Mouse (Mus musculus) liver, postnatal 0 days (tissue): ENCODE measurements around the gene Appl2.

Source experiments
- CTCF ChIP-seq: sonication (generic); IDR thresholded peaks from 2 replicates; pipeline ENCODE4 v1.5.1; 2016; ENCODE audit warnings: antibody characterized with exemption, low read depth
- EP300 ChIP-seq: IDR thresholded peaks from 2 replicates; pipeline ENCODE4 v1.6.1; 2016; ENCODE audit warnings: antibody characterized with exemption, low read depth, mild to moderate bottlenecking

DNA sequence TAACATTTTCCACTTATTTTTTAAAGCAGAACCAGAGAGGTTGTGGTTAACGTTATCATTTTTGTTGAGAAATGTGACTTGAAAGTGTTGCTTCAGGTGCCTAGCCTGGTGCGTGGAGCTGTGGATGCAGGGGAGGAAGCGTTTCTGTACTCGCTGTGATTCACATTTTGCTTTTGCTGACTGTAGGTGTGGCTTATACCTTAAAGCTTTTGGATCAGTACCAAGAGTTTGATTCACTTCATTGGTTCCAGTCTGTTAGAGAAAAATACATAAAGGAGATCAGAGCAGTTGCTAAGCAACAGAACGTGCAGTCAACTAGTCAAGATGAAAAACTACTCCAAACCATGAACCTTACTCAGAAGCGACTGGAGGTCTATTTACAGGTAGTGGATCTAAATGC is 57.7 kb downstream of the Appl2 start:
- TF ChIP-seq CTCF (no peak), EP300 (no peak)
